Mouse (Mus musculus): Measurements from ENCODE around the gene Pygo1. TPM values are rescaled to one million over a fixed set of nuclear protein-coding genes. Genes with fewer than 3 reads are reported as not detected.
A peak's percentile ranks its signal among the peaks of the same experiment; 100 is the strongest.

The Pygo1 gene
- polyA plus RNA-seq, 1 experiment: 0.52 TPM

DNA sequence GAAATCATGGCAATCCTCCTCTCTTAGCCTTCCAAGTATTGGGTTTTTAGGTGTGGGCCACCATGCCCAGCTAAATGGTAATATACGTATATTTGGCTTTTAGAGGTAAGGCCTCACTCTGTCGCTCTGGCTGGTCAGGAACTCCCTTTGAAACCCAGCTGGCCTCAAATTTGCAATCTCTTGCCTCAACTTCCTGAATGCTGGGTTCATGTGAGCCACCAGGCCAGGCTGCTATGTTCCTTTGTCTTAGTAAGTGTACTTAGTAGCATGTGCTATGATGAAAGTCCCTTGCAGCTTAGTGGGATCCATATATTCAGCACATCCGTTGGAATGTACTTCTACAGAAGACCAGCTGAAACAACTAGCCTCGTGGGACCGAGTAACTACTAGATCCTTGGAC lies 49.3 kb downstream of the Pygo1 start:
- Histone ChIP-seq H3K4me3 (ENCODE audit: control insufficient read depth, low read depth, low read length) (no peak overlapping the region), H3K4me1 (ENCODE audit: control insufficient read depth, insufficient read depth, low read length) (no peaks in the 10 kb centered on the region), H3K27ac (ENCODE audit: control insufficient read depth, insufficient read depth, low read depth, low read length) (no peak overlapping the region), H3K36me3 (ENCODE audit: control insufficient read depth, insufficient read depth, low read length) (no peaks in the 10 kb centered on the region; the same call in 1 of the 2 replicates), H3K27me3 (ENCODE audit: control insufficient read depth, insufficient read depth, low read length) (no peaks in the 10 kb centered on the region)
- TF ChIP-seq CTCF (IDR thresholded peaks at IDR 0.05; ENCODE audit: control insufficient read depth, insufficient read depth, insufficient replicate concordance, low read depth, low read length): no peak
- no peak for TF ChIP-seq POLR2A (IDR thresholded peaks at IDR 0.05; ENCODE audit: control insufficient read depth, low read depth, low read length)

DNA sequence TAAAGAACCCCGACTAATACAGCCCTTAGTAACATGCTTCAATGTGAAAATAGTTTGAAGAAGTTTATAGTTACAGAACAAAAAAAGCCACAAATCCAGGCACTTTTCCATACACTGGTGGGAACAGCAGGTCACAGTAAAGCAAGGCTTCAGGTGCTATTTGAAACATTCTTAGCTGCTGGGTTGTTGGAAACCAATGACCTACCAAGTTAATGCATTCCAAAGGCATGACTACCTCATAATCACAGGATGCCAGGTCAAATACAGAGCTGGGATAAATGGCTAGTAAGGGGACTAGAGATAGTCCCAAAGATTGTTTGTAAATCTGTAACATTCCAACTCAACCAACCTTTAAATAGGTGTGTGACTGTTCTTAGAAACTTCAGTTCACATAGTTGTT lies 49.8 kb downstream of the Pygo1 start:
- TF ChIP-seq POLR2A (IDR thresholded peaks at IDR 0.05; ENCODE audit: control insufficient read depth, low read depth, low read length) (no peak), CTCF (IDR thresholded peaks at IDR 0.05; ENCODE audit: control insufficient read depth, insufficient read depth, insufficient replicate concordance, low read depth, low read length) (no peak)
- no peaks in the 10 kb centered on the region for H3K27me3 ChIP-seq (ENCODE audit: control insufficient read depth, insufficient read depth, low read length)
- no peaks in the 10 kb centered on the region for H3K4me1 ChIP-seq (ENCODE audit: control insufficient read depth, insufficient read depth, low read length)
- H3K36me3 ChIP-seq (ENCODE audit: control insufficient read depth, insufficient read depth, low read length): no peaks in the 10 kb centered on the region; the same call in 1 of the 2 replicates
- no peak overlapping the region for H3K27ac ChIP-seq (ENCODE audit: control insufficient read depth, insufficient read depth, low read depth, low read length)
- H3K4me3 ChIP-seq (ENCODE audit: control insufficient read depth, low read depth, low read length): no peak overlapping the region

DNA sequence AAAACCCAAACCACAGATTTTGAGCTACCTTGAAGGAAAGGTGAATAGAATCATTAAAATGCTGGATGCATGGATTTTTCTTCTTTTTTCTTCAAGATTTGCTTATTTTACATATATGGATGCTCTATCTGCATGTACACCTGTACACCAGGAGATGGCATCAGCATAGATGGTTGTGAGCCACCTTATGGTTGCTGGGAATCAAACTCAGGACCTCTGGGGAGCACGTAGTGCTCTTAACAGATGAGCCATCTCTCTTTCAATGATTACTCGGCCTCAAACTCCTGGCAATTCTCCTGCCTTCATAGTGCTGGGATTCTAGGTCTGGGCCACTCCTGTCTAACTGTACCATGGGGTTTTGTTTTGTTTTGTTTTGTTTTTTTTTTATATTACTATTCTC lies 57.6 kb downstream of the Pygo1 start:
- Histone ChIP-seq H3K4me1 (ENCODE audit: control insufficient read depth, insufficient read depth, low read length) (no peaks in the 10 kb centered on the region), H3K27me3 (ENCODE audit: control insufficient read depth, insufficient read depth, low read length) (no peaks in the 10 kb centered on the region), H3K27ac (ENCODE audit: control insufficient read depth, insufficient read depth, low read depth, low read length) (no peak overlapping the region), H3K36me3 (ENCODE audit: control insufficient read depth, insufficient read depth, low read length) (no peaks in the 10 kb centered on the region), H3K4me3 (ENCODE audit: control insufficient read depth, low read depth, low read length) (peak overlapping the region; percentile 44; the same call in 1 of the 2 replicates)
- TF ChIP-seq POLR2A (IDR thresholded peaks at IDR 0.05; ENCODE audit: control insufficient read depth, low read depth, low read length): no peak
- TF ChIP-seq CTCF (IDR thresholded peaks at IDR 0.05; ENCODE audit: control insufficient read depth, insufficient read depth, insufficient replicate concordance, low read depth, low read length): no peak

DNA sequence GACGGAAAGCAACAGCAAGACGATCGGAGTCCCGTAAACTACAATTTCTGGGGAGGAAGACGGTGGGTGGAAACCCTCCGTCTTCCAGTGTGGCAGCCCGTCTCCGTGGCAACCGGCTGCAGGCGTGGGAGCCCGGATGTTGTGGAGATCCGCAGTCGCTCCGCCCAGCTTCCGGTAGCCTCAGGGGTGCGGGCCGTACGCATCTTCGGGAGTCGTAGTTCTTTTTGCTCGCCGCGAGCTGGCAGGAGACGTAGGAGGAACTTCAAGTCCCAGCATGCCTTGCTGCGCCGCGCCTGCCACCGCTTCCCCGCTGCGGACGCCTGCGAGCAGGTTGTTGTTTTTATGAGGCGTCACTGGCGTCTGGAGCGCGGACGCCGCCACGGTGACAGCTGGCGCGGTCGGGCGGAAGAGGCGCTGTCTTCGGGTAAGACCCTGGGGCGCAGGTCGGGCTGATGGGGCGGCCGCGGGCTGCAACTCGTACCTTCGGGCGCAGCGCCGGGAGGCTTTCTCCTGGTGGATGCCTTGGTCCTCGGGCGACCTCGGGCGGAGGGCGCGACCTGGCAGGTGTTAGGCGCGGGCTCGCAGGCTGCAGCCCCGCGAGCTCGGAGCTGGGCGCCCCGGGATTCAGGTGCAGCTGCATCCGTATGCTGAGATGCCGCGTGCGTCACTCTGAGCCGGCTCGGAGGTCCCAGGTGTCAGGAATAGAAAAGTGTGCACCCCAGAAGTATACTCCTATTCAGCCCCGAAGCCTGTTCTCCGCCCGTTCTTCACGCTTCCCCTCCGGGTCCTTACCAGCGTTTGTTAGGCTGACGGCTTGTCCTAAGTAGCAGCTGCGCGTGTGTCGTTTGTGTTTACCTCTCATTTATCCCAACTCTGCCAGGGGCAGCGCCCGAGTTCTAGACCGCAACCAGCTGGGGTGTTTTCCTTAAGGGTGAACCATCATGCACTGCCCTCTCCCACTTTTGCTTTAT lies 60.1 kb downstream of the Pygo1 start, which contains the start of the genes Ccpg1os and Ccpg1:
TSS of gene Ccpg1os (minus strand) at position 133 of the 971 bp plus-strand sequence.
TSS of gene Ccpg1 (plus strand) at position 180 of the 971 bp plus-strand sequence.
- peak within 1 kb of the TSS; percentile 78 for H3K27ac ChIP-seq (ENCODE audit: control insufficient read depth, insufficient read depth, low read depth, low read length)
- no peaks in the 10 kb centered on the region for H3K27me3 ChIP-seq (ENCODE audit: control insufficient read depth, insufficient read depth, low read length)
- H3K4me3 ChIP-seq (ENCODE audit: control insufficient read depth, low read depth, low read length): peak within 1 kb of the TSS; percentile 93
- 0 out of 2 replicates have a peak, but pooled peaks have one; percentile 9 for TF ChIP-seq CTCF (IDR thresholded peaks at IDR 0.05; ENCODE audit: control insufficient read depth, insufficient read depth, insufficient replicate concordance, low read depth, low read length)
- TF ChIP-seq POLR2A (IDR thresholded peaks at IDR 0.05; ENCODE audit: control insufficient read depth, low read depth, low read length): peak; percentile 71; the same call in 1 of the 2 replicates
- H3K4me1 ChIP-seq (ENCODE audit: control insufficient read depth, insufficient read depth, low read length): no peaks in the 10 kb centered on the region
- no peaks in the 10 kb centered on the region for H3K36me3 ChIP-seq (ENCODE audit: control insufficient read depth, insufficient read depth, low read length)

DNA sequence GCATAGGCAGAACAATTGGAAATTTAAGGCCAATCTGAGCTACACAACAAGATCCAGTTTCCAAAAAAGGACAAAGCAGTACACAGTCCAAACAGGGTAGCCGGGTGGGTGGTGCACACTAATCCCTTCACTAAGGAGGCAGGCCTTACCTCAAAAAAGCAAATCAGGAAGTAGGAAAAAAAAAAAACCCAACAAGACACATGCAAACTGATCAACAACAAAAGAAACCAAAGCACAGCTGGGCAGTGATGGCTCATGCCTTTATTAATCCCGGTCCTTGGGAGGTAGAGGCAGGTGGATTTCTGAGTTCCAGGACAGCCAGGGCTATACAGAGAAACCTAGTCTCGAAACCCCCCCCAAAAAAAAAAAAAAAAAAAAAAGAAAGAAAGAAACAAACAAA lies 62.3 kb downstream of the Pygo1 start:
- Histone ChIP-seq H3K36me3 (ENCODE audit: control insufficient read depth, insufficient read depth, low read length) (no peaks in the 10 kb centered on the region), H3K4me1 (ENCODE audit: control insufficient read depth, insufficient read depth, low read length) (no peaks in the 10 kb centered on the region), H3K27ac (ENCODE audit: control insufficient read depth, insufficient read depth, low read depth, low read length) (no peak overlapping the region), H3K27me3 (ENCODE audit: control insufficient read depth, insufficient read depth, low read length) (no peaks in the 10 kb centered on the region), H3K4me3 (ENCODE audit: control insufficient read depth, low read depth, low read length) (no peak overlapping the region)
- no peak for TF ChIP-seq CTCF (IDR thresholded peaks at IDR 0.05; ENCODE audit: control insufficient read depth, insufficient read depth, insufficient replicate concordance, low read depth, low read length)
- TF ChIP-seq POLR2A (IDR thresholded peaks at IDR 0.05; ENCODE audit: control insufficient read depth, low read depth, low read length): no peak

DNA sequence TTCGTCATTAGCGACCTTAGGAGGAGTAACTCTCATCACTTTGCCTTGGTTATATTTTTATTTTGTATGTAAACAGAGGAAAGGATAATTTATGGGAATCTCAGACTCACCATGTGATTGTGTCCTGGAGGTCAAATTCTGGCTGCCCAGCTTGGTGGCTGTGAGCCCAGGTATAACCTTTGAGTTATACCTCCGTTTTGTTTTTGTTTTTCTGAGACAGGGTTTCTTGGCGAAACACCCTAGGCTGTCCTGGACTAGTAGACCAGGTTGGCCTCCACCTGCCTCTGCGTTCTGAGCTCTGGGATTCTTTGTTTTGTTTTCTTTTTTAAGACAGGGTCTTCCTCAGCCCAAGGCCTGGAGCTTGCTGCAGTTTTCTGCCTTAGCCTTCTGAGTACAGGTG lies 63.3 kb downstream of the Pygo1 start:
- H3K4me1 ChIP-seq (ENCODE audit: control insufficient read depth, insufficient read depth, low read length): no peaks in the 10 kb centered on the region
- H3K27me3 ChIP-seq (ENCODE audit: control insufficient read depth, insufficient read depth, low read length): no peaks in the 10 kb centered on the region
- no peaks in the 10 kb centered on the region for H3K36me3 ChIP-seq (ENCODE audit: control insufficient read depth, insufficient read depth, low read length)
- TF ChIP-seq POLR2A (IDR thresholded peaks at IDR 0.05; ENCODE audit: control insufficient read depth, low read depth, low read length): no peak
- no peak for TF ChIP-seq CTCF (IDR thresholded peaks at IDR 0.05; ENCODE audit: control insufficient read depth, insufficient read depth, insufficient replicate concordance, low read depth, low read length)
- no peak overlapping the region for H3K4me3 ChIP-seq (ENCODE audit: control insufficient read depth, low read depth, low read length)
- H3K27ac ChIP-seq (ENCODE audit: control insufficient read depth, insufficient read depth, low read depth, low read length): no peak overlapping the region

DNA sequence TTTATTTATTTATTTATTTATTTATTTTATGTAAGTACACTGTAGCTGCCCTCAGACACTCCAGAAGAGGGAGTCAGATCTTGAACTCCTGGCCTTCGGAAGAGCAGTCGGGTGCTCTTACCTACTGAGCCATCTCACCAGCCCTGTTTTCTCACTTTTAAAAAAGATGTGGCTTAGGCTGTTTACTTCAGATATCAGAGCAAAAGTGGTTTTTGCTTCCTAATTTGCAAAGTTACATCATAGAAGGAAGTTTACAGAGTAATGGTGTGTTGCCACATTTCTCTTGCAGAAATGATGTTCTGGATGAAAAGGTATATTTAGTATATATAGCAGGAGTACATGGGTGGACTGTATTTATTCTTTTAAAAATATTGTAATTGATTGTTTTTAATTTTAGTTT lies 66.0 kb downstream of the Pygo1 start:
- TF ChIP-seq CTCF (IDR thresholded peaks at IDR 0.05; ENCODE audit: control insufficient read depth, insufficient read depth, insufficient replicate concordance, low read depth, low read length) (no peak), POLR2A (IDR thresholded peaks at IDR 0.05; ENCODE audit: control insufficient read depth, low read depth, low read length) (no peak)
- Histone ChIP-seq H3K4me1 (ENCODE audit: control insufficient read depth, insufficient read depth, low read length) (0 out of 2 replicates have a peak, but pooled peaks cover 2% of the 10 kb centered on the region), H3K36me3 (ENCODE audit: control insufficient read depth, insufficient read depth, low read length) (no peaks in the 10 kb centered on the region), H3K4me3 (ENCODE audit: control insufficient read depth, low read depth, low read length) (no peak overlapping the region), H3K27ac (ENCODE audit: control insufficient read depth, insufficient read depth, low read depth, low read length) (no peak overlapping the region), H3K27me3 (ENCODE audit: control insufficient read depth, insufficient read depth, low read length) (no peaks in the 10 kb centered on the region)
